In the genomic region with DNA sequence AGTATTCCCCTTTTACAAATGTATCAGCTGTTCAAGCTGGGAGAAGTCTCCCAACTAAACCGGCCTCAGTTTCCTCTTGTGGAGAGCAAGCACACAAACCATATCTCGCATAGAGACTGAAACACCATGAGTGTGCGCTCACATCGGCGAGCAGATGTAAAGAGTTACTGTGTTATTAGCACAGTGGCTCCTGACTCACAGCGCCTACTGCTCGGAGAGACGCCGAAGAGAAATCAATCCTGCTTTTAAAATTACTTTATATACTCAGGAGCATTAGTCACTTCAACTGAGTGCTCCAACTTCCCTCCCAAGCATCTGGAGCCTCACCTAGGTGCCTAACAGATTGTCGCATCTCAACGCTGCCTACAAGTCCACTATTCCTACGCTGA, we compare ENCODE assay signal across 9 mouse cellular contexts. TPM values are rescaled to one million over a fixed set of nuclear protein-coding genes. Genes with fewer than 3 reads are reported as not detected.
DNase-seq lines count a peak whose midpoint lies in the region; ATAC-seq and TF ChIP-seq lines count a peak whose summit lies in the region.
"Had no signal": no experiment of that assay in that cellular context is flagged by ENCODE, and none has a peak within 500 bp of the region (broad histone marks: within the 10 kb centered on the region; RNA-seq: fewer than 3 reads in every experiment).

No protein-coding gene starts in this region.

- peak overlapping the region; percentile 92 for H3K4me2 ChIP-seq in hindbrain, embryonic 11.5 days (replicated peaks; ENCODE audit: low read depth, low read length)
- H3K4me2 ChIP-seq in midbrain, embryonic 13.5 days (replicated peaks) = peak overlapping the region; percentile 86

- ATAC-seq in hindbrain, embryonic 11.5 days (ENCODE audit: low FRiP score) = no peak; the same call in 1 of the 2 replicates
- 0 out of 2 replicates have a peak, but pooled peaks have one; percentile 9 for ATAC-seq in midbrain, embryonic 13.5 days
- ATAC-seq: inflammation-experienced regulatory T-cells, adult 6 months had no signal

- peak overlapping the region; percentile 75 for H3K9ac ChIP-seq in hindbrain, embryonic 11.5 days (ENCODE audit: low read depth, low read length)
- peak overlapping the region; percentile 73 for H3K9ac ChIP-seq in midbrain, embryonic 13.5 days (replicated peaks)

- H3K36me3 ChIP-seq in embryonic facial prominence, embryonic 10.5 days (replicated peaks) = no peaks in the 10 kb centered on the region
- H3K36me3 ChIP-seq in hindbrain, embryonic 11.5 days (ENCODE audit: control insufficient read depth, insufficient read depth, low read length) = no peaks in the 10 kb centered on the region
- H3K36me3 ChIP-seq in midbrain, embryonic 13.5 days = no peaks in the 10 kb centered on the region

- H3K27me3 ChIP-seq in embryonic facial prominence, embryonic 10.5 days (replicated peaks; ENCODE audit: low read depth, poor library complexity, severe bottlenecking) = peaks cover 72% of the 10 kb centered on the region
- peaks cover 10% of the 10 kb centered on the region for H3K27me3 ChIP-seq in hindbrain, embryonic 11.5 days (ENCODE audit: control insufficient read depth, insufficient read depth, low read length)
- H3K27me3 ChIP-seq in midbrain, embryonic 13.5 days = peaks cover 33% of the 10 kb centered on the region

- TF ChIP-seq CTCF in layer of hippocampus, adult 2 months (conservative IDR thresholded peaks at IDR 0.05) = no peak

- H3K9me3 ChIP-seq in embryonic facial prominence, embryonic 10.5 days = no peaks in the 10 kb centered on the region
- no peaks in the 10 kb centered on the region for H3K9me3 ChIP-seq in hindbrain, embryonic 11.5 days (ENCODE audit: control insufficient read depth, low read length)
- no peaks in the 10 kb centered on the region for H3K9me3 ChIP-seq in midbrain, embryonic 13.5 days

- DNase-seq in layer of hippocampus, adult 2 months (ENCODE audit: low spot score in 2 of 2) = no peak
- DNase-seq in layer of hippocampus, postnatal 10 days (ENCODE audit: low spot score in 2 of 2) = no peak
- peak; percentile 34 for DNase-seq in embryonic facial prominence, embryonic 10.5 days (ENCODE audit: low spot score)
- DNase-seq in hindbrain, embryonic 11.5 days (ENCODE audit: low spot score) = peak; percentile 44
- DNase-seq in cerebellum, adult 9-10 months = no peak
- DNase-seq in adrenal gland, adult (ENCODE audit: inconsistent age in 2 of 2, low spot score in 1 of 2) = no peak
- no peak for DNase-seq in cerebellum, postnatal 4 days (ENCODE audit: low spot score in 2 of 2)

- peak overlapping the region; percentile 71 for H3K27ac ChIP-seq in layer of hippocampus, adult 2 months
- H3K27ac ChIP-seq in embryonic facial prominence, embryonic 10.5 days (replicated peaks) = peak overlapping the region; percentile 84; the same call in 1 of the 2 replicates
- 0 out of 2 replicates have a peak overlapping the region, but pooled peaks have one; percentile 24 for H3K27ac ChIP-seq in hindbrain, embryonic 11.5 days (ENCODE audit: low read depth, low read length)
- H3K27ac ChIP-seq in midbrain, embryonic 13.5 days = peak overlapping the region; percentile 41; the same call in 1 of the 2 replicates

- peak overlapping the region; percentile 69 for H3K4me3 ChIP-seq in layer of hippocampus, adult 2 months
- peak overlapping the region; percentile 73 for H3K4me3 ChIP-seq in embryonic facial prominence, embryonic 10.5 days
- peak overlapping the region; percentile 63 for H3K4me3 ChIP-seq in hindbrain, embryonic 11.5 days (ENCODE audit: low read depth, low read length)
- peak overlapping the region; percentile 71 for H3K4me3 ChIP-seq in midbrain, embryonic 13.5 days (replicated peaks)

- 37% methylated on average over 12 of the region's 12 CpGs for WGBS in embryonic facial prominence, embryonic 10.5 days
- WGBS in hindbrain, embryonic 11.5 days = 44% methylated on average over 12 of the region's 12 CpGs
- 37% methylated on average over 12 of the region's 12 CpGs for WGBS in midbrain, embryonic 13.5 days

- H3K4me1 ChIP-seq in embryonic facial prominence, embryonic 10.5 days = peaks cover 12% of the 10 kb centered on the region
- H3K4me1 ChIP-seq in hindbrain, embryonic 11.5 days (replicated peaks; ENCODE audit: control insufficient read depth, insufficient read depth, low read length) = peaks cover 4% of the 10 kb centered on the region; the same call in 1 of the 2 replicates
- peaks cover 16% of the 10 kb centered on the region for H3K4me1 ChIP-seq in midbrain, embryonic 13.5 days (replicated peaks)

RNA-seq across cellular contexts. Expression of gene Homer2, which starts 1.3 kb away (rescaled TPM):
- 10 to 100 TPM; 90.4 to 92.1 TPM for total RNA-seq in layer of hippocampus, adult 2 months (2021)
- 100 to 1,000 TPM in 1 of 2 experiments, 10 to 100 TPM in 1; 96.8 to 103 TPM for total RNA-seq in layer of hippocampus, postnatal 10 days (2021)
- 12.2 and 14.6 TPM in 2 replicates for polyA plus RNA-seq in embryonic facial prominence, embryonic 10.5 days (2016; fragmentation: Nextera tagmentation; extraction: Ambion mirVana)
- 22.2 and 24.4 TPM in 2 replicates for polyA plus RNA-seq in hindbrain, embryonic 11.5 days (2014; fragmentation: Nextera tagmentation; extraction: Ambion mirVana)
- 15.4 and 16.4 TPM in 2 replicates for polyA plus RNA-seq in midbrain, embryonic 13.5 days (2015; fragmentation: Nextera tagmentation; extraction: Ambion mirVana)

RNA-seq across cellular contexts. Expression of gene Ramac, which starts 56.7 kb away (rescaled TPM):
- total RNA-seq in layer of hippocampus, adult 2 months (2021) = 10 to 100 TPM; 73.9 to 76.4 TPM
- 10 to 100 TPM; 52.3 to 58.1 TPM for total RNA-seq in layer of hippocampus, postnatal 10 days (2021)
- polyA plus RNA-seq in embryonic facial prominence, embryonic 10.5 days (2016; fragmentation: Nextera tagmentation; extraction: Ambion mirVana) = 127 and 130 TPM in 2 replicates
- 130 and 132 TPM in 2 replicates for polyA plus RNA-seq in hindbrain, embryonic 11.5 days (2014; fragmentation: Nextera tagmentation; extraction: Ambion mirVana)
- 152 and 167 TPM in 2 replicates for polyA plus RNA-seq in midbrain, embryonic 13.5 days (2015; fragmentation: Nextera tagmentation; extraction: Ambion mirVana)

Comparison
In these comparisons a context has a peak if more than half of its experiments do, and no peak if none do; other contexts are left out.
1. DNase-seq: peak in embryonic facial prominence, embryonic 10.5 days (single experiment) and hindbrain, embryonic 11.5 days (single experiment); none in layer of hippocampus, adult 2 months (0 of 2), layer of hippocampus, postnatal 10 days (0 of 2), cerebellum, adult 9-10 months (single experiment), adrenal gland, adult (0 of 2) and cerebellum, postnatal 4 days (0 of 2).
2. H3K27ac ChIP-seq: peak in every context shown above with its lines; median percentile 84 in embryonic facial prominence, embryonic 10.5 days; 71 in layer of hippocampus, adult 2 months; 41 in midbrain, embryonic 13.5 days; 24 in hindbrain, embryonic 11.5 days.
3. Peak in every context shown above with its lines, with median percentiles within 50 percentile points of each other: H3K4me3 ChIP-seq.